Mouse (Mus musculus) ES-E14 (cell line): ENCODE data around the gene Mbtd1. TPM values are rescaled to one million over a fixed set of nuclear protein-coding genes. Genes with fewer than 3 reads are reported as not detected.
"Not testable (repeated sequence)": the region's sequence is repeated elsewhere in the genome, so short reads cannot be mapped to it uniquely, and the experiment has no call there.

Experiments used
- DNase-seq: peaks from one replicate; pipeline ENCODE4 v3.0.0-alpha.2; 2013; ENCODE audit warnings: low read depth, low spot score
- H3K27ac ChIP-seq: 2 replicates; pipeline ENCODE4 v1.5.1; 2012; ENCODE audit warnings: low read depth, mild to moderate bottlenecking, low read length, moderate library complexity, mixed read lengths; ENCODE audit not compliant: poor library complexity, insufficient read depth, severe bottlenecking
- H3K36me3 ChIP-seq: 2 replicates; pipeline ENCODE4 v1.6.1; 2012; ENCODE audit warnings: mild to moderate bottlenecking, low read length, moderate library complexity, mixed read lengths; ENCODE audit not compliant: control insufficient read depth, poor library complexity, insufficient read depth, severe bottlenecking
- H3K4me1 ChIP-seq, 2 experiments: fragments of 150-350 bp in 1 of 2; sonication (generic) in 1 of 2; 2 replicates each; pipeline ENCODE4 v1.6.1; 2012; ENCODE audit warnings: low read length in 2 of 2, mild to moderate bottlenecking in 1 of 2, mixed read lengths in 1 of 2; ENCODE audit not compliant: control insufficient read depth in 2 of 2, insufficient read depth in 2 of 2, poor library complexity in 1 of 2
- H3K4me3 ChIP-seq, 2 experiments: fragments of 150-350 bp in 1 of 2; sonication (generic) in 1 of 2; 2 replicates each; pipeline ENCODE4 v1.5.1; 2012; ENCODE audit warnings: low read length in 2 of 2, low read depth in 1 of 2, mild to moderate bottlenecking in 1 of 2, mixed read lengths in 1 of 2; ENCODE audit not compliant: insufficient read depth in 1 of 2, poor library complexity in 1 of 2, severe bottlenecking in 1 of 2
- H3K9ac ChIP-seq: 2 replicates; pipeline ENCODE4 v1.6.1; 2012; ENCODE audit warnings: low read depth, mild to moderate bottlenecking, low read length, mixed read lengths; ENCODE audit not compliant: poor library complexity, insufficient read depth, severe bottlenecking
- H3K9me3 ChIP-seq: fragments of 150-350 bp; sonication (generic); 2 replicates; pipeline ENCODE4 v1.6.1; 2012; ENCODE audit warnings: low read depth, mild to moderate bottlenecking, low read length; ENCODE audit not compliant: control insufficient read depth, insufficient read depth
- CHD2 ChIP-seq: IDR thresholded peaks from 2 replicates; pipeline ENCODE4 v1.6.1; 2014; ENCODE audit warnings: mild to moderate bottlenecking, low read depth, low read length, inconsistent platforms
- HCFC1 ChIP-seq: IDR thresholded peaks from 2 replicates; pipeline ENCODE4 v1.6.1; 2012; ENCODE audit warnings: low read length, inconsistent platforms, borderline replicate concordance; ENCODE audit not compliant: insufficient read depth
- MAFK ChIP-seq: IDR thresholded peaks from 2 replicates; pipeline ENCODE4 v1.6.1; 2014; ENCODE audit warnings: mild to moderate bottlenecking, low read depth, low read length, inconsistent platforms; ENCODE audit not compliant: insufficient read depth
- ZC3H11A ChIP-seq: IDR thresholded peaks from 2 replicates; pipeline ENCODE4 v1.6.1; 2012; ENCODE audit warnings: low read depth, mild to moderate bottlenecking, inconsistent platforms, low read length, borderline replicate concordance
- ZNF384 ChIP-seq: IDR thresholded peaks from 2 replicates; pipeline ENCODE4 v1.6.1; 2012; ENCODE audit warnings: low read depth, low read length, inconsistent platforms
- in situ Hi-C, 2 experiments: fragments of 600-800 bp; cut with MboI; formaldehyde crosslinking; loops; one replicate each; pipeline ENCODE4 v1.15.1; 2025; ENCODE audit warnings: low sequenced_read_pairs in 2 of 2, inconsistent platforms in 1 of 2; ENCODE audit not compliant: unreplicated experiment in 2 of 2
- total RNA-seq: library from RNA; depleted of rRNA; stranded (reverse); fragments of 300-350 nt; gene quantifications from 2 replicates; pipeline ENCODE4 v1.2.3, GENCODE M21; 2012

Mbtd1 gene
- total RNA-seq, 1 experiment: 68.0 TPM

- TF ChIP-seq ZC3H11A (no peak), MAFK (no peak), ZNF384 (no peak), CHD2 (no peak), HCFC1 (no peak)
- H3K9me3 ChIP-seq: no peaks in the 10 kb centered on the region
- H3K27ac ChIP-seq: no peak overlapping the region
- in situ Hi-C loops: no loop called here
- no peak for DNase-seq
- H3K36me3 ChIP-seq: peaks cover 21% of the 10 kb centered on the region
- H3K4me3 ChIP-seq: no peak overlapping the region
- no peaks in the 10 kb centered on the region for H3K4me1 ChIP-seq
- H3K9ac ChIP-seq: no peak overlapping the region
Measured at GRCm38 (mm10) chr11:93907839-93908238, 22.2 kb downstream of the Mbtd1 start.

DNA sequence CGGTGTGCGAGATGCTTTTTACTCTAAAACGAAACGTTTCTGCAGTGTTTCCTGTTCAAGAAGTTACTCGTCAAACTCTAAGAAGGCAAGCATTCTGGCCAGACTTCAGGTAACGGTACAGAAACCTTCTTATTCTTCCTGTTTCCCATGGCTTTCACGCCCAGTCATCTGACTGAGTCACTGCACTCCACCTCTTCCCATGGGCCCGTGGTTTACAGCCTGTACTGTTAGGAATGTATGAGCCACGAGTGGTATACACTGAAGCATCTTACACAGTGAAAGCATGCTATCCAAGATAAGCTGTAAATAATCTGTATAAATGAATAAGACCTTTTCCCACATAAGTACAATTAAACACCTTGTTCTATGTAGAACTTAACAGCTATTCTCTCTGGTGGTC, 23.2 kb downstream of the Mbtd1 start:
- DNase-seq: no peak
- Histone ChIP-seq H3K9me3 (no peaks in the 10 kb centered on the region), H3K4me3 (no peak overlapping the region), H3K27ac (no peak overlapping the region), H3K9ac (no peak overlapping the region), H3K36me3 (peaks cover 23% of the 10 kb centered on the region), H3K4me1 (no peaks in the 10 kb centered on the region)
- no peak for TF ChIP-seq ZNF384
- no peak for TF ChIP-seq MAFK
- no peak for TF ChIP-seq CHD2
- TF ChIP-seq HCFC1: no peak
- no peak for TF ChIP-seq ZC3H11A
- in situ Hi-C loops: no loop called here

- no peaks in the 10 kb centered on the region for H3K9me3 ChIP-seq
- peaks cover 16% of the 10 kb centered on the region for H3K36me3 ChIP-seq
- no peak overlapping the region for H3K4me3 ChIP-seq
- in situ Hi-C loops: no loop called here
- no peak for DNase-seq
- TF ChIP-seq HCFC1: no peak
- H3K9ac ChIP-seq: no peak overlapping the region
- no peaks in the 10 kb centered on the region for H3K4me1 ChIP-seq
- H3K27ac ChIP-seq: no peak overlapping the region
Measured at GRCm38 (mm10) chr11:93911603-93912002, 26.0 kb downstream of the Mbtd1 start.

DNA sequence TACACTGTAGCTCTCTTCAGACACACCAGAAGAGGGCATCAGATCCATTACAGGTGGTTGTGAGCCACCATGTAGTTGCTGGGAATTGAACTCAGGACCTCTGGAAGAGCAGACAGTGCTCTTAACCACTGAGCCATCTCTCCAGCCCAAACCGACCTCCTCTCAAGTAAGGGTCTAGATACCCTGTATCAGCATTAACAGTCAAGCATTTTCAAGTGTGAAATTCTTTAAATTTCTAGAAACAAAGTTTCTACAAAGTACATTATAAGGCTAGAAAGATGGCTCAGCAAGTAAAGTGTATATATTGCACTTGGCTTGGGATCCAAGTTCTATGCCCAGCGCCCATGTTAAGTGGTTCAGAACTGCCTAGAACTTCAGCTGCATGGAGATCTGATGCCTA, 29.4 kb downstream of the Mbtd1 start:
- H3K9me3 ChIP-seq, in situ Hi-C loops, H3K4me3 ChIP-seq, H3K27ac ChIP-seq, H3K9ac ChIP-seq, DNase-seq, H3K4me1 ChIP-seq: not testable (repeated sequence)
- H3K36me3 ChIP-seq: peaks cover 15% of the 10 kb centered on the region

GRCm38 (mm10) chr11:93929106-93929505, 43.5 kb downstream of the Mbtd1 start:
- Histone ChIP-seq H3K4me3 (no peak overlapping the region), H3K27ac (no peak overlapping the region), H3K4me1 (no peaks in the 10 kb centered on the region), H3K36me3 (peaks cover 14% of the 10 kb centered on the region), H3K9ac (no peak overlapping the region), H3K9me3 (no peaks in the 10 kb centered on the region)
- TF ChIP-seq ZNF384 (no peak), MAFK (no peak), CHD2 (no peak), ZC3H11A (no peak), HCFC1 (no peak)
- in situ Hi-C loops: no loop called here
- DNase-seq: no peak
